Mouse (Mus musculus) neutrophil, adult 5-6 weeks (primary cell): ENCODE results near the gene Gm3020. TPM values are rescaled to one million over a fixed set of nuclear protein-coding genes. Genes with fewer than 3 reads are reported as not detected.
"Not testable (repeated sequence)": the region's sequence is repeated elsewhere in the genome, so short reads cannot be mapped to it uniquely, and the experiment has no call there.

Source experiments
- ATAC-seq: fragments of 151-379, 151-347 bp; 2 replicates; pipeline ENCODE4 v1.8.0; 2017; ENCODE audit warnings: mild to moderate bottlenecking, moderate TSS enrichment; ENCODE audit not compliant: insufficient number of reproducible peaks, poor library complexity, low FRiP score, severe bottlenecking; ENCODE audit errors: extremely low read depth
- total RNA-seq: library from RNA; stranded (forward); fragments of 200-1000 nt; gene quantifications from 2 replicates; pipeline ENCODE4 v1.2.3, GENCODE M21; 2017

Gm3020 gene
- total RNA-seq: not detected in 2 replicates

DNA sequence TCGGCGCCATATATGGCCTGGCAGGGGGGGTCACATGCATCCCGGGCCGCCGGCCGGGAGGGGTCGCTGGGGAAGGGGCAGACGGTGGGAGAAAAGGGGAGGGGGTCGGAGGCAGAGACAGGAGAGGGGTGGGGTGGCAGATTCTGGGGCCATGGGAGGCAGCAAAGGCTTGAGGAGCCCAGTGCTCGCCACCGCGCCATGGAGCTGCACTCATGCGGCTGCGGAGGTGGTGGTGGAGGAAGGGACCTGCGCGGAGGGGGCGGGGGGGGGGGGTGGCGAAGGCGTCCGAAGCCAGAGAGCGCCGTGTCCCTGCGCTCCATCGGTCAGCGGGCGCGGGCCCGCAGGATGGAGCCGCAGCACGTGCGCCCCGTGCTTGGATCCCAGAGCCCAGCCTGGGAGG is at the start of gene Gm3020:
Gene Gm3020 (plus strand): TSS at position 301 of the 400 bp plus-strand sequence.
- ATAC-seq: not testable (repeated sequence)

- ATAC-seq: not testable (repeated sequence)
Measured at GRCm38 (mm10) chr14:3634212-3634611, 17.6 kb upstream of the Gm3020 start, which contains the start of gene Gm3012. Gene Gm3012 (plus strand): TSS chr14:3634512.

DNA sequence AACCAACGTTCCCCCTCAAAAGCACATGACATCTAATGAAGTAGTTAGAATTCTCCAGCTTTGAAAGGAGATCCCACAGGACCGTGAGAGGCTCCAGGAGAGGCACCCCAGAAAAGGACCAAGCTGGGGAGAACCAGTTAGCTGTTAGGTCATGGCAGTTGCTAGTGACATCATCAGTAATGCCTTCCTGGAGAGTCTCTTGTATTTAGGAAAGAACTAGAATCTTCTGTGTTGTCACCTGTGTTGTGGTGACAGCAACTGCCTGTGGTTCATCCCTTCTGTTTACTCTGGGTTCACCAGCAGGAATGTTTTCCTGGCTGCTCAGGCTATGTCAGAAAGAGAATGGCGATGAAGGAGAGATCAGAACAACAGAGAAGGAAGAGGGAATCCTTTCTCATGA is 36.7 kb downstream of the Gm3020 start, which contains the start of gene Gm3043:
Gene Gm3043 (plus strand): TSS at position 301 of the 400 bp plus-strand sequence.
- not testable (repeated sequence) for ATAC-seq

Other genes starting within 250 kb of the Gm3020 start
- not detected in 2 replicates for gene Gm10409, start 239.4 kb upstream of the Gm3020 start, total RNA-seq
- not detected in 2 replicates for gene Gm3005, start 223.9 kb upstream of the Gm3020 start, total RNA-seq
- not detected in 2 replicates for gene Gm10408, start 202.7 kb upstream of the Gm3020 start, total RNA-seq
- gene Gm3012, start 17.5 kb upstream of the Gm3020 start, total RNA-seq: not detected in 2 replicates
- not detected in 2 replicates for gene Gm3043, start 36.8 kb downstream of the Gm3020 start, total RNA-seq
- not detected in 2 replicates for gene Gm3002, start 158.0 kb downstream of the Gm3020 start, total RNA-seq
- gene Gm3033, start 194.2 kb downstream of the Gm3020 start, total RNA-seq: not detected in 2 replicates
- gene Gm2916, start 232.1 kb downstream of the Gm3020 start, total RNA-seq: not detected in 2 replicates